Mouse (Mus musculus) brain, embryonic 14.5 days (tissue): Measurements from ENCODE around the gene Fam193b.

Source experiments
- CTCF ChIP-seq: fragments of 200-500 bp; IDR thresholded peaks from 2 replicates; pipeline ENCODE4 v1.5.1; 2012; ENCODE audit warnings: inconsistent platforms, mild to moderate bottlenecking, moderate library complexity, borderline replicate concordance; ENCODE audit not compliant: insufficient read depth, insufficient read length; ENCODE audit errors: extremely low read depth
- POLR2A ChIP-seq: fragments of 200-500 bp; IDR thresholded peaks from 2 replicates; pipeline ENCODE4 v1.6.1; 2012; ENCODE audit warnings: mild to moderate bottlenecking, inconsistent platforms, borderline replicate concordance; ENCODE audit not compliant: poor library complexity, insufficient read depth, insufficient read length, severe bottlenecking; ENCODE audit errors: extremely low read depth

DNA sequence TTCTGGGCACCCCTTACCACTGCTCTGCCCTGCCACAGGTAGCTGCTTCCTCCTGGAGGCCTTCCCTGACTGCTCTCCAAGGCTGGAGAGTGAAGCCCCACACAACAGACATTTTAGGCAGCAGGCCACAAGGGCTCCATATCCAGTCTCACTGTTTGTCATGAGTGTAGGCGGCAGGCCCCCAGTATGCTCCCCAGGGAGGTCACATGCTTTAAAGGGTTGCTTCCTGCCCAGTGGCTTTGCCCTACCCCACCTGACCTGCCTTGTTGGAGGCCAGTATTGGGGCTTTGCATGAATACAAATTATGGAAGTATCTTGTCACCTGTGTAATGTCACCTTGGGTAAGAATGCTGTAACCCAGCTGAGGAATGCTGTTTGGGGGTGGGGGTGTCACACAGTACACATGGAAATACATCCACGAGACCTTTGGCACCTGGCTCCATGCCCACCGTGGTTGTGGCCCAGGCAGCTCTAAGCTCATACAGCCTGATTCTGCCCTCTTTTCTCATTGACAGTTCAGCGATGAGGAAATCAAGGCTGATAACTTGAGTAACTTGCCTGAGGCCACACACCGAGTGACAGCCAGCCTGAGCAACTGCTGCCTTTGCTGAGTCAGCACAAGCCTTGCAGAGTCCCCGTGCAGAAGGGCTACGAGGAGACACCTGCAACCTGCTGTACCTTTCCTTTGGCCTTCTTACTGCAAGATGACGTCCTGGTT lies 41.6 kb downstream of the Fam193b start, which contains the start of gene Dok3:
- TF ChIP-seq CTCF (no peak), POLR2A (no peak)
